Mouse (Mus musculus) ZHBTc4 (cell line): ENCODE data around the gene Nprl3.

Experiments
- DNase-seq: peaks from one replicate; pipeline ENCODE4 v3.0.0-alpha.2; 2011; ENCODE audit warnings: low read depth, low spot score

Gene Nprl3

DNA sequence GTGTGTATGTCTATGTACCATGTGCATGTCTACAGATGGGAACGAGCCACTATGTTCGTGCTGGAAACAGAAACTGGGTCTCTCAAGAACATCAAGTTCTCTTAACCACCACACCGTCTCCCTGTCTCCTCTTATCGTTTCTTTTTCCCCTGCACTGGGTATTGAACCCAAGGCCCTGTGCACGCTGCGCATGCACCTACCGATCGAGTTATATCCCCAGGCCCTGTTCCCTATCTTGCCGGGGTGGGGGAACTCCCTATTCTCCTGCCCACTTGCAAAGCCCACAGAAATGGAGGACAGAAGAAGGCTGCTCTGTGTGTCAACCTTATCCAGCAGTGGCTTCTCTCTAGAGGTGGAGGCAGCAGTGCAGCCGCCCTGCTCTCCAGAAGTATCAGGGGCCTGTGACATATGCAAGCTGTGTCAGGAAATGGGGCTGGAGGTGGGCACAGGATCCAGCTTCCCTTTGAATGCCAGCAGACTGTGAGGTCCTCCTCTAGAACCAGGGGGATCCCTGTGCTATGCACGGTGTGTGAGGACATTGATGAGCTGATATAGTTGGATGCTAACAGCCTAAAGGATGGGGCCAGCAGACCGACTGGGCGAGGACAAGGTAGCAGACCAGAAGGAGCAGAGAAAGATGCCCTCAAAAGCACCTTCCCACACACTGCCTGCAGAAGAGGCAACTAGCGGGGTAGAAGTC is 69.1 kb downstream of the Nprl3 start:
- DNase-seq = no peak

DNA sequence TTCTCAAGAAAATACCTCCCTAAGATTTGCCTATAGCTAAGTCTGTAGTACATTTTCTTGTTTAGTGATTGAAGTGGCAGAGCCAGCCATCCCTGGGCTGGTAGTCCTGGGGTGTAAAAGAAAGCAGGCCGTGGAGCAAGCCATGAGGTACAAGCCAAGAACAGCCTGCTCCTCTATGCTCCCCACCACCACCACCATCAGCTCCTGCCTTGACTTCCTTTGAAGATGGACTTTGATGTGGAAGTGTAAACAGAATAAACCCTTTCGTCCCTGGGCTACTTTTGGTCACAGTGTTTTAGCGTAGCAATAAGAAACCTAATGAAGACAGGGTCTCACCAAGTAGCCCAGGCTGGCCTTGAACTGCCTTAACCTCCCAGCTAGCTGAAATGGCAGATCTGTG is 69.7 kb downstream of the Nprl3 start:
- no peak for DNase-seq

DNA sequence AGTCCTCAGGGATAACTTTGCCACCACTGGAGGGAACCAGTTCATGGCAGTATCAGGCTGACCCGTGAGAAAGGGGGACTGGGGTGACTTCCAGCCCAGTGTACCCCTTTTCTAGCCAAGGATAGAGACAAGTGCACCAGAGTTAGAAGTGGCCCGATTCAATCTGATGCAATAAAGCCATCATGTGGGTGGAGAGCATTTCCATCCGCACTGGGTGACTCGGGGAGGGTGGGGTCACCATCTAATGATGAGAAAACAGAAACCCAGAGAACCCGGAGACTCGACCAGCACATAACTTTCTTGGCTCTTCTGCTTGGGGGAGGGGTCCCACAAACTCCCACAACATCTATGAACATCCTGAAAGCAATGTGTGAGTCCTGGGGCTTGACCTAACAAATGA is 70.8 kb downstream of the Nprl3 start:
- DNase-seq = no peak

DNA sequence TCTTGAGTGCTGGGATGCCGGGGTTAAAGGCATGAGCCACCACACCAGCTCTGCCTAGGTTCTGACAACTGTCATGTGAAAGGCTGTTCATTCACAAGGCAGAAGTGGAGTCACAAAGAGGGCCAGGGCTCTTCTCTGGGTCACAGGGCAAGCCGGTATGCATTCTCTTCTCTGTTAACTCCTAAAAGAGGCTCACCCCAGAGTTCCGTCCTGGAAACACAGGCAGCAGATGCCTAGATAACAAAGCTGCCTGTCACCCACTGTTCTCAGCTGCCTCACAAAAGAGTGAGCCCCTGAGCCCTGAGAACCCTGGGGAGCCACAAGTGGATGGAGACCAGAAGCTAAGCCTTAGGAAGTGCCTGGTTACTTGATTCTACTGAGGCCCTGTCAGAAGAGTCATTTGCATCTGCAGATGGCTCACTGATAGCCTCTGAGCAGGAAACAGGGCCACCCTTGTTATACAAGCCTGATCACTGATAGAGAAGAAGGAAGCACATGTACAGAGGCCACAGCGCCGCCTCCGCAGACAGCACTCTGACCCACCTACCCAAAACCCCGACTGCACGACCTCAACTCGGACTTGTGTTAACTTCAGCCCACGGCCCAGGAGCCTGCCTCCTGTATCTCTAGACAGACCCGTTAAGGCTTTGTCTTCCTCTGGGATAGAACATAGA is 71.5 kb downstream of the Nprl3 start:
- no peak for DNase-seq

- DNase-seq = no peak
Observed at GRCm38 (mm10) chr11:32194626-32195025, 72.9 kb downstream of the Nprl3 start.

DNA sequence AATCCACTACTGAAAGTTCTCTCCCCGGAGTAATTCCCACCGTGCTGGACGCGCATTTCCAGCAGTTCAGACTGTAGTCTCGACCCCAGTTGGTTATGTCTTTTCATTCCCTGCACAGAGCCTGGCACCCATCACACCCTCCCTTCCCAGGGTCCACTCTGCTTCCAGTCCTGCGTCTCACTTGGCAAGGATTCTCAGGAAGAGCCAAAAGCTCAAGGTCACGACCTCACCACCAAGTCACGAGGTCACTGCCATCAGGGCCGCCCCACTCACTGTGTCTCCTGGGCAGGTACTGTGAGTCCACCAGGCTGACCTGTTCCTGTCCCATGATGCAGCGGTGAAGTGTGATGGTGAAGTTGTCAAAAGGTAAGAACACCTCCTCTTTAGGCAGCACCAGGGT is 73.4 kb downstream of the Nprl3 start:
- no peak for DNase-seq

GRCm38 (mm10) chr11:32193156-32193555 is 74.4 kb downstream of the Nprl3 start:
- no peak for DNase-seq

DNA sequence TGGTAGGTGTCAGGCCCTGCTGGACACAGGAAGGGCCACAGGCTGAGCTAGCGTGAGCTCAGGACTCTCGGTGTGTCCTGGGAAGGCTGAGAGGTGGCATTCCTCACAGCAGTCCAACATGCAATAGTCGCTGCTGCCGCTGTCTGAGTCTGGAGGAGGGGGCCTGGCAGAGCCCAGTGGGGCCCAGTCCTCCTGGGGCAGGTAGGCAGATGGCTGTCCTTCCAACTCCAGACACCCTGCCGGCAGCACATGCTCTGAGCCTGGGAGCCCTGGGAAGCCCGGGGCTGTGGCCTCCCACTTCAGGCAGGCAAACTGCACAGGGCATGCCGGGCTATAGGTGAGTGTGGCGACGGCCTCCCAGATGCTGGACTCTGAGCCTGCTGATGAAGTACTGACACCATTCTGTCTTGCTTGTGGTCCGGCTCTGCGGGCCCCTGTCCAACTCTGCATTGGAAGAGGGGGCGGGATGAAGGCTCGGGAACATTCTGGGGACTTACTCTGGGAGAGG is 76.8 kb downstream of the Nprl3 start:
- no peak for DNase-seq

DNA sequence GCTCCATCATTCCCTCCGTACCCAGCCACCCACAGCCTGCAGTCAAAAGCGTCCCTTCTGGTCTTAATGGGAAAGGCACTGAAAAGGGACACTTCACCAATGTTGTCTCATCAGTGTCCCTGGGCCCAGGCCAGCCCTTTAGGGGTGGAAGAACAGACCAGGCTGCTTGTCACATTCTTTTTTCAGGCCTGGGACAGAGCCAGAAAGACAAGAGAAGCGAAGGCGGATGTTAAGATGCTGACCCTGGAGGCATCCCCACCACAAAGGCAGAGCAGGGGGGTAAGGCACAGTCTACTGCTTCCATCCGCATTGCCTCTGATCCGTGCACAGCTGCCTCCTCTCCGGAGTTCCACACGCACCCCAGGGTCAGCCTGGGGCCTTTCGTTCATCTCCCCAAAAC is 77.4 kb downstream of the Nprl3 start:
- no peak for DNase-seq

DNA sequence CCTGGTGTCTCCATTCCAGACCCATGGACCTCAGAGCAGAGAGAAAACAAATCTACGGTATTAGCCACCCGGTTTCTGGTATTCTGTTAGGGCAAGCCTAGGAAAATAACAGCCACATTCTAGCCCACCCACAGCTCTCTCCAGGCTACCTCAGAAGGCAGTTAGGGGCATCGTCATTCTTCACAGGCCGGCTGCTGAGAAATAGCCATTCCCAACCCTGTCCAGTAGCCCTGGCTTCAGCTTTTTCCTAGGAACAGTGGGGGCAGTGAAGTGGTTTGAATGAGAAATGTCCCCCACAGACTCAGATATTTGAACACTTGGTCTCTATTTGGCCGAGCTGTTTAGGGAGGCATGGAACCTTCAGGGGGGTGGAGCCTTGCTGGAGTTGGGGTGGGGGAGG is 78.1 kb downstream of the Nprl3 start:
- no peak for DNase-seq

GRCm38 (mm10) chr11:32188881-32189280 is 78.6 kb downstream of the Nprl3 start:
- DNase-seq = no peak

GRCm38 (mm10) chr11:32187256-32187655 is 80.3 kb downstream of the Nprl3 start:
- DNase-seq = peak; percentile 60

DNA sequence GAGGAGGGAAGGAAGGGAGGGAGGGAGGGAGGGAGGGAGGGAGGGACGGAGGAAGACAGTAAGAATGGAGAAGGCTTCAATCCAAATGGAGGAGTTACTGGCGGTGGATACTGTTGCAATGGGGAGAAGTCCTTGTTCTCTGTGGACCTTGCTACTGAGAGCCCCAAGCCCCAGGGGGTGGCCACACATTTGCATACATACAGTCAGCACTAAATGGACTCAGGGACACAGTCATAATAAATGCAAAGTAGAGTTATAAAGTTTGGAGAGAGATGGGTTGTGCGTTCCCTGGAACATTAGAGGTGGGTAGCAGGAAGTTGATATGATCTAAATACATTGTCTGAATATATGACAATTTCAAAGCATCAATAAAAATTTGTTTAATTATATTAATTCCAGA is 81.5 kb downstream of the Nprl3 start:
- no peak for DNase-seq

DNA sequence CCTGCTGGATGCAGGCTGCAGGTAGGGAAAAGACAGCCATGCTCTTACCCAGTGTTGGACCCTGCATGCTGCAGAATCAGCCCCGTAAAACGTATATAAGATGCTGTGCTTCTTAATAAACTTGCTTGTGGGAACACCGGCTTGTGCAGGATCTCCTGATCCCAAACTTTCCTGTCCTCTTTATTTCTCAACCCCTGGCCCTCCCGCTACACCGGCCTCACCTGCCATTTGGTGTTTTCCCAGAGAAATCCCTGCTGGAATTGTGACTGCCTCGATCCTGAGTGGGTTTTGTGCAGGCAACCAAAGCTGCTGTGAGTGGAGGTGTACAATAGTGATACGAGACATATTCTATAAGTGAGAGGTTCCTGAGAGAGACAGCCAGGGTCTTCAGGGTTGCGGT is 83.0 kb downstream of the Nprl3 start:
- DNase-seq = no peak

DNA sequence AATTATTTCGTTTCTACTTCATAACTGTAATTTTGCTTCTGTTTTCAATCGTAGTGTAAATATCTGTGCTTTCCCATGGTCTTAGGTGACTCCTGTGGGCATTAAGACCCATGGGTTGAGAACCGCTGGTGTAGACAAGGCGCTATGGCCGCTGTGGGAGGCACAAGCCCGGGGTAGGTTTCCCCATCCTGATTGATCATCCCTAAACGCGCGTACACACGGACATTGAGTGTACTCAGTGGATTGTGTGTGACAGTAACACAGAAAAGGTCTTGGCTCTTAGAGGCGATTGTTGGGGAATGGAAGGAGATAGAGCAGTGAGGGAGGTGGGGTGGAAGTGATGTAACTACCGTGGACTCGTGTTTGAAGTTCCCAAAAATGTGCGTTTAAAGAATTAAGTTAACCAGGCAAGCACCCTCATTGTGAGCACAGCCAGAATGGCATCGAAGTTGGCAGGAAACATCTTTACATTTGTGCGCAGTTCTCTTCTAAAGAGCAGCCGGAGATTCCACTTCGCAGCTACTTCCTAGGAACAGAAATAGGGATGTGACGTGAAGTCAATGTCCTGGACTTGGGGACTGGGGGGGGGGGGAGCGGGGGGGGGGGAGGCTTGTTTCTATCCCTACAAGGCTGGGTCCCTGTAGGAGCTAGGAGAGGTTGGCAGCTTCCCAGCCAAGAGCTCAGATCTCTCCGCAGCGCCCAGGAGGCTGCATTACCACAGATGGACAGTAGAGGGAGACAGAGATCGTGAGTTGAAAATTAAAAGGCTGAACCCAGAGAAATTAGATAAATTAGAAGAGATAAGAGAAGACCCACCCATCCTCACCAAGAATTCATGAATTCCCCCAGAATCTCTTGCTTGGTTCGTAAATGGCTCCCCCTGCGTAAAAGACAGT is 85.3 kb downstream of the Nprl3 start:
- peak; percentile 72 for DNase-seq

DNA sequence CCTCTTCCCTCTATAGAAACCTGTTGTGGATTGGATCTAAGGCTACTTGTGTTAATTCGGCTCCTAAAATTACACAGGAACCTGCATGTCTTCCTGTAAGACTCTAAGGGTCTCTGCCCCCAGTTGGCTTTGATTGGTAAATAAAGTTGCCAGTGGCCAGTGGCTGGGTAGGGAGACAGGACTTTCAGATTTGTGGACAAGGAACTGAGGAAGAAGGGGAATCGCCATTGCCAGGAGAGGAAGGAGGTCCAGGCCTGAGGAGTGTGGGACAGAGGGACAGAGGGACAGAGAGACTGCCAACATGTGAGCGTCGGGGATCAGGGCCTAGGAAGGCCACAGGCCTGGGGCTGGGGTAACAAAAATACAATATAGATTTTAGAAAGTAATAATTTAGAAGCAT is 86.3 kb downstream of the Nprl3 start:
- DNase-seq = no peak

DNA sequence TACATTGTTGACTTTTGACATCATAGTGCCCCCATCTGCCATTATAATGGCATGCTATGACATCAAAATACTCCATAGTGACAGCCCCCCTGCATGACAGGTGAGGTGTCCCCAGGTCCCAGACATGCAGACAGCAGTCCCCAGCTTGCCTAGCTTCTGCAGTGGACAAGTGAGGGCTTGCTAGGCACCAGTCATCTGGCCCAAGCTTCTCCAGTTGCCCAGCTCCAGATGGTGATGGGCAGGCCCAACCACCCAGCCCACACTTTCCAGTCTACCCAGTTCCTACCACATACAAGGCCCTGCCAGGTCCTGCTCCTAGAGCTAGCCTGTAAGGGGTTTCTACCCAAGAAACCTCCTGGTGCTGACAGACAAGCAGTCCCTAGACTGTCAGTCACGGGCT is 89.0 kb downstream of the Nprl3 start:
- DNase-seq = no peak
